Mouse (Mus musculus): ENCODE data around the gene Dpp6. TPM values are rescaled to one million over a fixed set of nuclear protein-coding genes. Genes with fewer than 3 reads are reported as not detected.

Gene Dpp6
- polyA plus RNA-seq, 1 experiment from 2014 or later = 5.5 TPM

DNA sequence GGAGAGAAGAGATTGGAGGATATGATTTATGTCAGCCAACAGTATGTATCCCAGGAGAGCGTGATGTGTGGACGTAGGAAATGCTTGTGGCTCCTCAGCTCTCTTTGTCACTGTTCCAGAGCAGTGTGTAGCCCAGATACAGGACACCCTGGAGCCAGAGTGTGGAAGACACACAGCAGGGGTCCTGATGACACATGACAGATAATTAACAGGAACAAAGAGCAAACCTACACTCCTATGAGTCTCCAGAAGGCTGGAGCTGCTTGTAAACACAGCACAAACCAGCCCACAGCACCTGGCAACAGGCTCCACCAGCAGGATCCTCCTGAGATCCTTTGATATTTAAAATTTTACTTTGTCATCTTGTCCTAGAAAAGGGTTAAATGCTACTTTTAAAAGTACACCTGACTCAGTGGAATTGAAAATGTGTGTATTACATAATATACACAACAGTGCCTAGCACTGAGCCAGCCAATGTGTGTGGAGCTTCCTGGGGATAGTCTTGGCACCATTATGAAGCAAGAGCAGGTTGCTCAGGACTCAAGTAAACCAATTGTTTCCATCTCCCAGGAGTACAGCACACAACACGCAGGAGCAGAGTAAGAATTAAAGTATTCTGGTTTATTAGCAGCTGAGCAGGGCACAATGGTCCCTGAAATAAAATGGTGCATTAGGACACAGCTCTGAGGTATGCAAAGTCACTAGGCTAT, 115.6 kb downstream of the Dpp6 start:
- no peaks in the 10 kb centered on the region for H3K36me3 ChIP-seq (ENCODE audit: control insufficient read depth, insufficient read depth, low read length)
- H3K27ac ChIP-seq (replicated peaks; ENCODE audit: low read depth, low read length) = no peak overlapping the region
- no peak overlapping the region for H3K4me2 ChIP-seq (ENCODE audit: low read depth, low read length)
- no peak for DNase-seq (ENCODE audit: low spot score)
- H3K9ac ChIP-seq (ENCODE audit: low read depth, low read length) = no peak overlapping the region
- no peaks in the 10 kb centered on the region for H3K27me3 ChIP-seq (replicated peaks; ENCODE audit: control insufficient read depth, insufficient read depth, low read length)
- H3K9me3 ChIP-seq (ENCODE audit: control insufficient read depth, low read length) = no peaks in the 10 kb centered on the region
- H3K4me3 ChIP-seq (ENCODE audit: low read depth, low read length) = no peak overlapping the region
- 63% methylated on average over 3 of the region's 3 CpGs for WGBS
- no peak for ATAC-seq (ENCODE audit: low read depth)
- H3K4me1 ChIP-seq (ENCODE audit: control insufficient read depth, insufficient read depth, low read length) = no peaks in the 10 kb centered on the region

DNA sequence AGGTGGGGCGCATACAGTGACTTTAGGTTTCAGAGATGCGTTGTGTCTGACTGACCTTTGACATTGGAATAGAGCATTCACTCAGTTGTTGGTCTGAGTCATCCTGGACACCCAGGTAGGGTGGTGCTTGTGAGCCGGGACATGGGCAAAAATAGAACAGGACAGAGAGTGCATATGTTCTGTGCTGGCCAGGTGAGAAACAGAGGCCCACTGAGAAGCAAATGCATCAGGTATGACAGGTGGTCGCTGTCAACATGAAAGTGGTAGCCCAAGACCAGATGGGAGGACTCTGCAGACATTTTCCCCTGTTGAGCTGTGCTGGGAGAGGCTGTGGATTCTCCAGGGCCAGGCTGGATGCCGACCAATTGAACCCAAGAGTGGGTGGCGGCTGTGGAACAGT, 117.9 kb downstream of the Dpp6 start:
- no peak for ATAC-seq (ENCODE audit: low read depth)
- H3K36me3 ChIP-seq (ENCODE audit: control insufficient read depth, insufficient read depth, low read length) = no peaks in the 10 kb centered on the region
- WGBS = 79% methylated on average over 6 of the region's 6 CpGs

DNA sequence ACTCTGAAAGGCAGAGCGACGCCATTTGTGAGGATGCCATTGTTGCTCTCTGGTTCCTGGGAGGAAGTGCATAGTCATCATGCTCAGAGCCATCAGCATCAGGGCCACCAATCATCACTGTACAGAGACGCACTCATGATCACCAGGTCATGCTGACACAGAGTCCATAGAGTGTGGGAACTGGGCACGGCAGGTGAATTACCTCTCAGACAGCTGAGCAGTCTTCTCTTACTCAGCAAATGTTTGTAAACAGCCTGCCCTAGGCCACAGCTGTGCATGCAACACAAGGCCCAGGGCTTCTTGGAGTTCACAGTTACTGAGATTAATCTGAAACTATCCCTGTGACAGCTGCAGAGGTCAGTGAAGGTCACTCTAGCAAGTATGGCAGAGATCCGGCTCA, 124.5 kb downstream of the Dpp6 start:
- WGBS = 79% methylated on average over 5 of the region's 5 CpGs
- peak; percentile 33; the same call in 1 of the 2 replicates for ATAC-seq (ENCODE audit: low read depth)
- no peak overlapping the region for H3K27ac ChIP-seq (replicated peaks; ENCODE audit: low read depth, low read length)

More for the DNA sequence above, 117.9 kb downstream of the Dpp6 start:
- Histone ChIP-seq H3K4me1 (ENCODE audit: control insufficient read depth, insufficient read depth, low read length) (no peaks in the 10 kb centered on the region), H3K4me3 (ENCODE audit: low read depth, low read length) (no peak overlapping the region), H3K4me2 (ENCODE audit: low read depth, low read length) (no peak overlapping the region), H3K27me3 (replicated peaks; ENCODE audit: control insufficient read depth, insufficient read depth, low read length) (no peaks in the 10 kb centered on the region), H3K9me3 (ENCODE audit: control insufficient read depth, low read length) (no peaks in the 10 kb centered on the region), H3K27ac (replicated peaks; ENCODE audit: low read depth, low read length) (no peak overlapping the region), H3K9ac (ENCODE audit: low read depth, low read length) (no peak overlapping the region)
- no peak for DNase-seq (ENCODE audit: low spot score)

DNA sequence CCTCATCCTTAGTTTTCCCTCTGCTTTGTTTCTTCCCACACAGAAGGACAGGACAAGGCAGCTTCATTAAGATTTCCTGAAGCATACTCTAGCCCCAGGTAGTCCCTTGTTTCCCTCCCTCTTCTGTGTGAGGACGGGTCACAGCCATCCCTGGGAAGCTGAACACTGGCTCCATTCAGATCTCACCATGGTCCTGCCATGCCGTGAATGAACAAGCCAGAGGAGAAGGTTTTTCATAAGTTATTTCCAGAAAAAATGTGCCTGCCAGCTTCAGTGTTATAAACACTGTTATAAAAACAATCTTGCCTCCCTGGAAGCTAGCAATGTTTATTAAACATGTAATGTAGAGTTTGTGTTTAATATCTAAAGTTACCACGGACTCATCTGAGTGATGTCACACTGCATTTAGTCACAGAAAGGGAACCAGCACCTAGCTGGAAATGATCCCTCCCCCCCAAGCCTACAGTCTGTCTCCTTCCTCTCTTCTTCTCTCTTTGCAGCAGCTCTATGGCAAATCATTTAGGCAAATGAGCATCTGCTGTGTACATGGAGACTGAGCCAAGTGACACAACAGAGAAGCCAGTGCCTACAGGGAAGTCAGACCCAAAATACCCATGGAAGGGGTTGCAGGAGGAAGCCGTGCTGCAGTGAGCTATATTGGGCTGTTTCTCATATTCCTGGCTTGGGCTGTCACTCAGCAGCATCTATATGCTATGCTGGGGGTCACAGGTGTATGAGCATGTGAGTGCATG, 128.3 kb downstream of the Dpp6 start:
- Histone ChIP-seq H3K9me3 (ENCODE audit: control insufficient read depth, low read length) (no peaks in the 10 kb centered on the region), H3K4me2 (ENCODE audit: low read depth, low read length) (no peak overlapping the region), H3K27ac (replicated peaks; ENCODE audit: low read depth, low read length) (no peak overlapping the region), H3K36me3 (ENCODE audit: control insufficient read depth, insufficient read depth, low read length) (no peaks in the 10 kb centered on the region), H3K27me3 (replicated peaks; ENCODE audit: control insufficient read depth, insufficient read depth, low read length) (no peaks in the 10 kb centered on the region), H3K9ac (ENCODE audit: low read depth, low read length) (no peak overlapping the region), H3K4me1 (ENCODE audit: control insufficient read depth, insufficient read depth, low read length) (no peaks in the 10 kb centered on the region), H3K4me3 (ENCODE audit: low read depth, low read length) (no peak overlapping the region)
- DNase-seq (ENCODE audit: low spot score) (no peak), ATAC-seq (ENCODE audit: low read depth) (no peak)
- 36% methylated on average over 4 of the region's 4 CpGs for WGBS

More for the DNA sequence above, 124.5 kb downstream of the Dpp6 start:
- Histone ChIP-seq H3K9me3 (ENCODE audit: control insufficient read depth, low read length) (no peaks in the 10 kb centered on the region), H3K4me2 (ENCODE audit: low read depth, low read length) (no peak overlapping the region), H3K36me3 (ENCODE audit: control insufficient read depth, insufficient read depth, low read length) (no peaks in the 10 kb centered on the region), H3K4me3 (ENCODE audit: low read depth, low read length) (no peak overlapping the region), H3K9ac (ENCODE audit: low read depth, low read length) (no peak overlapping the region), H3K4me1 (ENCODE audit: control insufficient read depth, insufficient read depth, low read length) (no peaks in the 10 kb centered on the region), H3K27me3 (replicated peaks; ENCODE audit: control insufficient read depth, insufficient read depth, low read length) (no peaks in the 10 kb centered on the region)
- DNase-seq (ENCODE audit: low spot score) = peak; percentile 15

DNA sequence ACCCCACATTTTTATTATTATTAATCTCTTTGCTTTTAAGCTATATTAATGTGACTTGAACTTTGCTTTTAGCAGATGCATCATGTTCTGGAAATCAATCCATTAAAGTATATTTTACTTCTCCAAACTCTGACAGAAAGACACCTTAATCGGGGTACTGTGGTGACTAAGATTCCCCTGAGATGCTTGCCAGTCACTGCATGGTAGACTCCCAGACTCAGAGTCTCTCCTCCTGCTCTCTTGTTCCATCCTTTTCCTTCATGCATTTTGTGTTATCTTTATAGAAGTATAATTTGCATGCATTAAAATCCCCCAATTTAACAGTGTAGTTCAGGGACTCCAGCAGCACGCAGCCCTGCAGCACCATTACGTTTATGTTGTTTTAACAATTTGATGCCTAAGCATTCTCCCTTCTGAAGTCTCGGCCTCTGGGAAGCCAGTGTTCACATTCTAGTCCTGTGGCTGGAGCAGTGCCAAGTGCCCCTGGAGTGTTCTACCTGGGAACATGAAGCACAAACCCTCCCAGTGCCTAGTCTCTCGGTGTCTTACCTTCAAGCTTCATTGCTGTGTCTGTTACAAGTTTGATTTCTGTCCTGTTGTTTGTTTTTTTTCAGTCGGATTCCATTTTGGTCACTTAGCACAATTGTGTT, 153.1 kb downstream of the Dpp6 start:
- Histone ChIP-seq H3K36me3 (ENCODE audit: control insufficient read depth, insufficient read depth, low read length) (no peaks in the 10 kb centered on the region), H3K4me2 (ENCODE audit: low read depth, low read length) (no peak overlapping the region), H3K9ac (ENCODE audit: low read depth, low read length) (no peak overlapping the region), H3K9me3 (ENCODE audit: control insufficient read depth, low read length) (no peaks in the 10 kb centered on the region), H3K4me3 (ENCODE audit: low read depth, low read length) (no peak overlapping the region), H3K27me3 (replicated peaks; ENCODE audit: control insufficient read depth, insufficient read depth, low read length) (no peaks in the 10 kb centered on the region), H3K4me1 (ENCODE audit: control insufficient read depth, insufficient read depth, low read length) (no peaks in the 10 kb centered on the region), H3K27ac (replicated peaks; ENCODE audit: low read depth, low read length) (no peak overlapping the region)
- WGBS = 45% methylated on average over 6 of the region's 6 CpGs
- ATAC-seq (ENCODE audit: low read depth) = no peak
- no peak for DNase-seq (ENCODE audit: low spot score)

DNA sequence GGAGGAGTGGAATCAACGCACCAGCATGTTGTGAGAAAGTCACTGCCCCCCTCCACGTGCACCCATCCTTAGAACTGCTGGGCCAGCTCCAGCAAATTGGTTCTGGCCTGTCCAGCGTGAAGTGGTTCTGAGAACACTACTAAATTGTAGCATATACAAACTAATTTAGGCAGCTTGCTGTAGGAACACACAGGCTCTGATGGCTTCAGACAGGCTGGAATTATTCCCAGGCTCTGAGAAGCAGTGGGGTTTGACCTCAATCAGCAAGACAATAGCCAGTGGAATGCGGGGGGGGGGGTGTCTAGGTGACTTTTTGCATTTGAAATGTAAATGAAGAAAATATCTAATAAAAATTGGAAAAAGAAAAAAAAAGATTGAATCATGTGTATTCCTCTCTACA, 156.2 kb downstream of the Dpp6 start:
- Histone ChIP-seq H3K9ac (ENCODE audit: low read depth, low read length) (no peak overlapping the region), H3K4me3 (ENCODE audit: low read depth, low read length) (no peak overlapping the region), H3K36me3 (ENCODE audit: control insufficient read depth, insufficient read depth, low read length) (no peaks in the 10 kb centered on the region), H3K27ac (replicated peaks; ENCODE audit: low read depth, low read length) (no peak overlapping the region), H3K4me2 (ENCODE audit: low read depth, low read length) (no peak overlapping the region), H3K9me3 (ENCODE audit: control insufficient read depth, low read length) (no peaks in the 10 kb centered on the region), H3K4me1 (ENCODE audit: control insufficient read depth, insufficient read depth, low read length) (no peaks in the 10 kb centered on the region), H3K27me3 (replicated peaks; ENCODE audit: control insufficient read depth, insufficient read depth, low read length) (no peaks in the 10 kb centered on the region)
- DNase-seq (ENCODE audit: low spot score) (no peak), ATAC-seq (ENCODE audit: low read depth) (no peak)
- 38% methylated on average over 4 of the region's 4 CpGs for WGBS

DNA sequence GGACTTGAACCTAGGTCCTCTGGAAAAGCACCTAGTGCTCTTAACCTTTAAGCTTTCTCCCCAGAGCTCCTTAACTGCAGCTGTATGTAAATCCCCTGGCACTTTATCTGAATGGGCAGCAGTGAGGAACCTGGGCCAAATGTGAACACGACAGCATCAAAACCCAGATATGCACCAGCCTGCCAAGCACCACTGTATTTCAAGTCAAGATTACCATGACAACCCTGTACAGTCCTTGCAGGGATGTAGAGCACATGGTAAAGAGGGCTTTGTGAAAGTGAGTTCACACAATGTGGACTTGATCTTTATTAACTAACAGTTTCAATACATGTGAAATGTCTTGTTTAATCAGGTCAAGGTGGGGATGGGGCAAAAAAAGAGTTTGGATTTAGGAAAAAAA, 162.3 kb downstream of the Dpp6 start:
- Histone ChIP-seq H3K27ac (replicated peaks; ENCODE audit: low read depth, low read length) (no peak overlapping the region), H3K4me1 (ENCODE audit: control insufficient read depth, insufficient read depth, low read length) (no peaks in the 10 kb centered on the region), H3K4me2 (ENCODE audit: low read depth, low read length) (no peak overlapping the region), H3K4me3 (ENCODE audit: low read depth, low read length) (no peak overlapping the region), H3K9me3 (ENCODE audit: control insufficient read depth, low read length) (no peaks in the 10 kb centered on the region), H3K27me3 (replicated peaks; ENCODE audit: control insufficient read depth, insufficient read depth, low read length) (no peaks in the 10 kb centered on the region), H3K9ac (ENCODE audit: low read depth, low read length) (no peak overlapping the region), H3K36me3 (ENCODE audit: control insufficient read depth, insufficient read depth, low read length) (no peaks in the 10 kb centered on the region)
- DNase-seq (ENCODE audit: low spot score) (no peak), ATAC-seq (ENCODE audit: low read depth) (no peak)
- WGBS = 63% methylated on average over 1 of the region's 1 CpGs

DNA sequence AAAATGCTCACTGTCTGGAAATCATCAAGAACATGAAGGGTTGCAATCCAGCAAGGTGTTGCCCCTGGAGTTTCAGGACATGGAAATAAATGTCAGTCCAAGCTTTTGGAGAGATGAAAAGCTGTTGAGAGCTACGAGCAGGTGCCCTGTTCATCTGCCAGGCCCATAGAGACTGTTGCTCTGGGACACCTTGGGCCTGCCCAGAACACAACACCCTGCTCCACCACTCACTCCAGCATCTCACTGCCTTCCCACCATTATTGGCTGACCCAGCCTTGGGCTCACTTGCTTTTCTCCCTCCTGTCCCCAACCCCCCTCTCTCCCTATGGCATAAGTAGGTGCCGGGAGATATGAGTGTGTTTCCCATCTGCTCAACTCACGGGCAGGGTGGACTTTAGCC, 162.8 kb downstream of the Dpp6 start:
- Histone ChIP-seq H3K4me3 (ENCODE audit: low read depth, low read length) (no peak overlapping the region), H3K36me3 (ENCODE audit: control insufficient read depth, insufficient read depth, low read length) (no peaks in the 10 kb centered on the region), H3K27ac (replicated peaks; ENCODE audit: low read depth, low read length) (no peak overlapping the region), H3K4me1 (ENCODE audit: control insufficient read depth, insufficient read depth, low read length) (no peaks in the 10 kb centered on the region), H3K27me3 (replicated peaks; ENCODE audit: control insufficient read depth, insufficient read depth, low read length) (no peaks in the 10 kb centered on the region), H3K9ac (ENCODE audit: low read depth, low read length) (no peak overlapping the region), H3K4me2 (ENCODE audit: low read depth, low read length) (no peak overlapping the region), H3K9me3 (ENCODE audit: control insufficient read depth, low read length) (no peaks in the 10 kb centered on the region)
- 63% methylated on average over 3 of the region's 3 CpGs for WGBS
- DNase-seq (ENCODE audit: low spot score) (no peak), ATAC-seq (ENCODE audit: low read depth) (no peak)

Data from embryonic facial prominence, embryonic 14.5 days (tissue).